Mouse (Mus musculus) limb, embryonic 12.5 days (tissue): ENCODE measurements at regions not wholly inside any gene's neighbourhood (a gene's known extent, or its start where the extent isn't known, plus 50 kb on each side); places are given as distances from the start of the nearest gene placed in this dataset.
"Not testable (repeated sequence)": the region's sequence is repeated elsewhere in the genome, so short reads cannot be mapped to it uniquely, and the experiment has no call there.

Experiments
- ATAC-seq: fragments of 200-750 bp; cut with Nextera tagmentation; 2 replicates; pipeline ENCODE4 v1.8.0; 2017; ENCODE audit warnings: low read depth, moderate TSS enrichment; ENCODE audit not compliant: insufficient number of reproducible peaks, insufficient read depth, low FRiP score, low TSS enrichment
- H3K27ac ChIP-seq: fragments of 300-500 bp; sonication (generic); 2 replicates; pipeline ENCODE4 v1.5.1; 2016; ENCODE audit warnings: mild to moderate bottlenecking, moderate library complexity
- H3K27me3 ChIP-seq: fragments of 300-500 bp; sonication (generic); 2 replicates; pipeline ENCODE4 v1.6.1; 2016; ENCODE audit warnings: mild to moderate bottlenecking, moderate library complexity
- H3K36me3 ChIP-seq: fragments of 300-500 bp; sonication (generic); 2 replicates; pipeline ENCODE4 v1.6.1; 2016; ENCODE audit warnings: mild to moderate bottlenecking, moderate library complexity
- H3K4me1 ChIP-seq: fragments of 300-500 bp; sonication (generic); replicated peaks from 2 replicates; pipeline ENCODE4 v1.6.1; 2016
- H3K4me2 ChIP-seq: fragments of 300-500 bp; sonication (generic); 2 replicates; pipeline ENCODE4 v1.6.1; 2016; ENCODE audit warnings: mild to moderate bottlenecking, moderate library complexity
- H3K4me3 ChIP-seq: fragments of 300-500 bp; sonication (generic); replicated peaks from 2 replicates; pipeline ENCODE4 v1.5.1; 2016; ENCODE audit warnings: mild to moderate bottlenecking
- H3K9ac ChIP-seq: fragments of 300-500 bp; sonication (generic); replicated peaks from 2 replicates; pipeline ENCODE4 v1.6.1; 2016; ENCODE audit warnings: mild to moderate bottlenecking, moderate library complexity
- H3K9me3 ChIP-seq: fragments of 300-500 bp; sonication (generic); 2 replicates; pipeline ENCODE4 v1.6.1; 2016; ENCODE audit warnings: mild to moderate bottlenecking, moderate library complexity
- WGBS: fragments of 180-500 bp; shearing (Covaris S2); methylation state at CpG from one replicate; pipeline ENCODE4 v1.1.7; 2016; 5-methylcytosine and 5-hydroxymethylcytosine counted together

- WGBS = 75% methylated on average over 3 of the region's 3 CpGs
- no peak for ATAC-seq
- Histone ChIP-seq H3K4me1 (no peaks in the 10 kb centered on the region), H3K36me3 (no peaks in the 10 kb centered on the region), H3K9me3 (no peaks in the 10 kb centered on the region), H3K27me3 (no peaks in the 10 kb centered on the region), H3K4me3 (no peak overlapping the region), H3K4me2 (no peak overlapping the region), H3K9ac (no peak overlapping the region), H3K27ac (no peak overlapping the region)
Measured at GRCm38 (mm10) chr17:55186361-55186760, 258.8 kb upstream of the St6gal2 start.

DNA sequence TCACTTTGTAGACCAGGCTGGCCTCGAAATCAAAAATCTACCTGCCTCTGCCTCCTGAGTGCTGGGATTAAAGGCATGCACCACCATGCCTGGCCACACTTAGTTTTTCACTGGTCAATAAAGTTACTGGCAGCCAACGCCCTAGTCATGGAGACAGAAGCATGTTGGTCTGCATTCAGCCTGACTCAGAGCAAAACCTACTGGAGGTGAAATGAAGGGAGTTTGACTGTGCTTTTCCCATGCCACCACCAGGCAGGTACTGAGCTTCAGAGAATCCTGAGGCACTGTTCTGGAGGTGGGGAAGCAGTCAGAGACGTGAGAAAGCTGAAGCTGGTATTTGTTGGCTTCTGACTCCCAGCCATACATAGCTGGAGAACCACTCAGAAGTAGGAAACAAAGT, 258.4 kb upstream of the St6gal2 start:
- Histone ChIP-seq H3K4me2 (no peak overlapping the region), H3K27me3 (no peaks in the 10 kb centered on the region), H3K36me3 (no peaks in the 10 kb centered on the region), H3K4me1 (no peaks in the 10 kb centered on the region), H3K9ac (no peak overlapping the region), H3K4me3 (no peak overlapping the region), H3K27ac (no peak overlapping the region), H3K9me3 (no peaks in the 10 kb centered on the region)
- ATAC-seq = no peak
- WGBS = 77% methylated on average over 3 of the region's 3 CpGs

DNA sequence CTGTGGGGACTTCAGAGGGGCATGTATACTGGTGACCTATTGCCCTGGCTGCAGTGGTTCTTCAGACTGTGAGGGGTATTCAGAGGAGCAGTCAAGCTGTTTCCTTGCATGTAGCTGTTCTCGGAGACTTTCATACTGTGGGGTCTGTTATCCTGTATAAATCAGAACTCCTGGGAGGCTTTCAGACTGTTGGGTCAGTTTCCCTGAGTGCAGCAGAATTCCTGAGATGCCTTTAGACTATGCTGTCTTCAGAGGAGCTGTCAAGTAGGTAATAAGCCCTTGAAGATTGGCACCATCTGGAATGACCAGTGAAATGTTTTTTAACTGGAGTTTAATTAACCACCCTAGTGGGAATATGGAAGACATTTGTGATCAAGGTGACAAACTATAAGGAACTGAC, 238.6 kb upstream of the St6gal2 start:
- H3K4me2 ChIP-seq = no peak overlapping the region
- H3K9ac ChIP-seq = no peak overlapping the region
- H3K27ac ChIP-seq = no peak overlapping the region
- H3K27me3 ChIP-seq = no peaks in the 10 kb centered on the region
- no peaks in the 10 kb centered on the region for H3K9me3 ChIP-seq
- H3K4me1 ChIP-seq = no peaks in the 10 kb centered on the region
- H3K36me3 ChIP-seq = no peaks in the 10 kb centered on the region
- no peak for ATAC-seq
- no peak overlapping the region for H3K4me3 ChIP-seq
- 44% methylated on average over 1 of the region's 1 CpGs for WGBS

DNA sequence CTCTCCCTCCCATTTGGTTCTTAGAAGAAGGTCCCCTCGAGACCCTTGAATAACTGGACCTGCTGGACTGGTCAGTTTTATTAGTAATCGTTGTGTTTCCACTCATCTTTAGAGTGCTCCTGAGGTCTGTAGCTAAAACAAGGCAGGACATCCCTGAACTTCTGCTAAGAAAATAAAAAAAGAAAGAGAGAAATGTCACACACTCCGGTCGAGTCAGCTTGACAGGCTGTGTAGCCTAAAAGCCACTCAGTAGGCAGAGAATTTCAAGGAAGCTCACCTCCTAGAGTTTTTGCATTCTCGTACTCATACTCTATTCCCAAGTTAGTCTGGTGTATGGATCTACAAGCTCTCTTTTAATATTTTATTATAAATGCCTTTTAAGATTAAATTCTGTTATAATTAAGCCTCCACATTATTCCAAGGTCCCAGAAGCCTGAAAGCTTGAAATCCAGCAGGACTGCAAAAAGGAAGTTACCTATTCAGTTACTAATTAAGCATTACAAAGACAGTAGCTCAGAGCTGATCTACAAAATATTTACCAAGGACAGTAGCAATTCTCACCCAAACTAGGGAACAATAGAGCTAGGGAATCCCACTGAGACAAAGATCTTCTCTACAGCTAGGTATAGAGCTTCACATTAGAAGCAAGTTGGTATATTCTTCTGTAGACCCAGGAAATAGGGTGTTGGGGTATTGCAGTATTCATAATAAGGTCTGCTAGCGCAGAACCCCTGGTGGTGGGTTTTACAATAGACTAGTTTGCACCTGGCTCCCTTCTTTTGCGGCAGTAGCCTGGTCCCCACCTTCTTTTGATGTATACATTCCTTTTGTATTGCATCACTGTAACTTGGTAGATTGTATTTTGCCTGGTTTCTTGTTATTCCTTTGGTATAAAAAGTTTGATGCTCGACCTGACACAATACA, 226.7 kb upstream of the St6gal2 start:
- H3K4me3 ChIP-seq, H3K4me1 ChIP-seq, ATAC-seq, H3K9me3 ChIP-seq, H3K9ac ChIP-seq, H3K36me3 ChIP-seq, H3K27me3 ChIP-seq, H3K4me2 ChIP-seq, H3K27ac ChIP-seq: not testable (repeated sequence)
- WGBS = 86% methylated on average over 8 of the region's 8 CpGs

GRCm38 (mm10) chr17:55224058-55224457, 221.1 kb upstream of the St6gal2 start:
- 84% methylated on average over 3 of the region's 3 CpGs for WGBS
- ATAC-seq = no peak
- no peaks in the 10 kb centered on the region for H3K4me1 ChIP-seq
- H3K36me3 ChIP-seq = no peaks in the 10 kb centered on the region
- no peak overlapping the region for H3K4me2 ChIP-seq
- H3K9me3 ChIP-seq = no peaks in the 10 kb centered on the region
- no peak overlapping the region for H3K9ac ChIP-seq
- no peaks in the 10 kb centered on the region for H3K27me3 ChIP-seq
- H3K27ac ChIP-seq = no peak overlapping the region
- no peak overlapping the region for H3K4me3 ChIP-seq

- no peaks in the 10 kb centered on the region for H3K36me3 ChIP-seq
- no peak overlapping the region for H3K4me3 ChIP-seq
- H3K4me2 ChIP-seq = no peak overlapping the region
- WGBS = 84% methylated on average over 4 of the region's 4 CpGs
- ATAC-seq = no peak
- H3K27ac ChIP-seq = no peak overlapping the region
- no peaks in the 10 kb centered on the region for H3K4me1 ChIP-seq
- H3K9ac ChIP-seq = no peak overlapping the region
- H3K27me3 ChIP-seq = no peaks in the 10 kb centered on the region
- H3K9me3 ChIP-seq = no peaks in the 10 kb centered on the region
Measured at GRCm38 (mm10) chr17:55234262-55234661, 210.9 kb upstream of the St6gal2 start.

DNA sequence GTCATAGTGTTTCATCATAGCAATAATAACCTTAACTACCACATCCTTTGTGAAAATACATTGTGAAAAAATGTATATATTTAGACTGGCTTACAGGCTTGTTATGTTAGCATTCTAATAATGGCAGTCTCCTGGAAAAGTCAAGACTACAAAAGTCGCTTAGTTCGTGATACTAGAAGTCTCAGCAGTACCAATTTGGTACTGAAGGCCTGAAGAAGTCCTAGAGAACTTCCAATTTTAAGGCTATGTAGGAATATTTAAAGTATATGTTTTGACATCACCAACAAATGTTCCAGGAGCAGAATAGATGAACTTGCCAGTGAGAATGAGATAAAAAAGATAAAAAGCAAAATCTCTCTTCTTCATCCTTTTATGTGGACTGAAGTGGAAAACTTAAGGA, 182.5 kb upstream of the St6gal2 start:
- Histone ChIP-seq H3K9ac (no peak overlapping the region), H3K4me2 (no peak overlapping the region), H3K9me3 (no peaks in the 10 kb centered on the region), H3K36me3 (no peaks in the 10 kb centered on the region), H3K27ac (no peak overlapping the region), H3K4me1 (no peaks in the 10 kb centered on the region), H3K27me3 (no peaks in the 10 kb centered on the region), H3K4me3 (no peak overlapping the region)
- ATAC-seq = no peak
- 88% methylated on average over 2 of the region's 2 CpGs for WGBS

DNA sequence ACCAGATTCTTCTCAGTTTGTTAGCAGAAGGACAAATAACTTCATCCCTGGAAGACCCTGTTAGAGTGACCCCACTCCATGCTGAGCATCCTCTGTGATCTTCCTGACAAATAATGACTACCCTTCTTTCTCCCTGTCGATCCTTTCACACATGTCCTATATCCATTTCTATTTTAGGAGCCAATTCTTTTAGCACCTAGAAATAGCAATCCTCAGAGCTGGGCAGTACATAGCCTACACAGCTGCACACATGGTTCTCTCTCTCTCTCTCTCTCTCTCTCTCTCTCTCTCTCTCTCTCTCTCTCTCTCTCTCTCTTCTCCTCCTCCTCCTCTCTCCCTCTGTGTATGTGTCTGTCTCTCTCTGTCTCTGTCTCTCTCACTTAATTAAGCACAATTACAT, 168.6 kb upstream of the St6gal2 start:
- H3K27me3 ChIP-seq = no peaks in the 10 kb centered on the region
- H3K27ac ChIP-seq = no peak overlapping the region
- H3K36me3 ChIP-seq = no peaks in the 10 kb centered on the region
- H3K4me1 ChIP-seq = no peaks in the 10 kb centered on the region
- no peak overlapping the region for H3K4me2 ChIP-seq
- no peak for ATAC-seq
- H3K9me3 ChIP-seq = no peaks in the 10 kb centered on the region
- H3K9ac ChIP-seq = no peak overlapping the region
- H3K4me3 ChIP-seq = no peak overlapping the region
- WGBS = 83% methylated on average over 1 of the region's 1 CpGs

DNA sequence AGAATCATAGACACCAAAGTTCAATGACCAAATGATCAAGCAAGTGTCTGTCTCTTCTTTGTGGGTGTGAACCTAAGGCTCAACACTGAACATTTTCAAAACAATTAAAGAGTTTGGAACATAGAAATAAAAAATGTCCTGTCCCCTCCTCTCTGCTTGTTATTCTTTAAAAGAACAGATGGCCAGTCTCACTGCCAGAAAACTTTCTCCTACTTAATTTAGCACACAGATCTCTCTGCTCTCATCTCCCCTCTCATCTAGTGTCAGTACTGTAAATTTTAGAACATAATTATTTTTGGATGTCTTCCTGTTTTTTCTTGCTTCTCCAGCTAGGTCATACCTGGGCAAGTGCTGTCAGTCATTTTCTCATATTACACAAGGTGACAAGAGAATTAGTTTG, 163.9 kb upstream of the St6gal2 start:
- Histone ChIP-seq H3K27me3 (no peaks in the 10 kb centered on the region), H3K4me1 (no peaks in the 10 kb centered on the region), H3K9ac (no peak overlapping the region), H3K9me3 (no peaks in the 10 kb centered on the region), H3K27ac (no peak overlapping the region), H3K36me3 (no peaks in the 10 kb centered on the region), H3K4me2 (no peak overlapping the region), H3K4me3 (no peak overlapping the region)
- ATAC-seq = no peak

DNA sequence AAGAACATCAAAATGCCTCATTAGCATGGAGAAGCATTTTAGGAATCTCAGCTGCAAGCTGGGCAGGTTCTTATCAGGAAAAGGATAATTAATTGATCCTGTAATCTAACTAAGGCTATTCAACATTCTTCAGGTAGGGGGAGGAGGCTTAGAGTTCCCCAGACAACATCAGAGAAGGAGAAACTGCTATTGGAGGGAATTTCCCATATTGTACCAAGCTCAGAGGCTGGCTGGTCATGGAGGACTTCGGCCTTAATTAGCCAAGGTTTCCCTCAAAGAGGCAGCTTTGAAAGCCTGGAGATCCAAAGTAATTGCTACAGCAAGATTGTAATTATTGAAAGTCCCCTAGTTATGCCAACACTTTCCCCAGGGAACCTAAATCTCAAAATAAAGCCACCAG, 156.6 kb upstream of the St6gal2 start:
- no peak overlapping the region for H3K4me3 ChIP-seq
- no peaks in the 10 kb centered on the region for H3K36me3 ChIP-seq
- H3K4me1 ChIP-seq = no peaks in the 10 kb centered on the region
- no peak overlapping the region for H3K27ac ChIP-seq
- H3K9me3 ChIP-seq = no peaks in the 10 kb centered on the region
- no peak overlapping the region for H3K9ac ChIP-seq
- no peak for ATAC-seq
- no peaks in the 10 kb centered on the region for H3K27me3 ChIP-seq
- H3K4me2 ChIP-seq = no peak overlapping the region
- WGBS = 78% methylated on average over 1 of the region's 1 CpGs

DNA sequence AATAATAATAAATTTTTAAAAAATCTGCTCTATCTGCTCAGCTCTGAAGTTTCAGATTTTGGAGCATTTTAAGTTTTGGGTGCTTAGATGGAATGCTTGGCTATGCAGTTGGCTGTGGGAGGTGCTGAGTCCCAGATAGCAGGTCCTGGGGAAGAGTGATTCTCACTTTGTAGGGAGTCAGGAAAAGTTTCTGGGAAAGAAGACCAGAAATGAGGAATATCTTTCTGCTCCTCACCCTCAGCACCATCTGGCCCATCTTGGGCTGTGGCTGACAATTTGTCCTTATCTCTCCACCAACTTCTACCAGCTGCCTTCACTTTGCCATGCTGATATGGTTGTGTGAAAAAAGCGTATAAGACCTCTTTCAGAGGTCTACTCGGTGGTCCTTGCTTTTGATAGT, 152.5 kb upstream of the St6gal2 start:
- ATAC-seq = no peak

DNA sequence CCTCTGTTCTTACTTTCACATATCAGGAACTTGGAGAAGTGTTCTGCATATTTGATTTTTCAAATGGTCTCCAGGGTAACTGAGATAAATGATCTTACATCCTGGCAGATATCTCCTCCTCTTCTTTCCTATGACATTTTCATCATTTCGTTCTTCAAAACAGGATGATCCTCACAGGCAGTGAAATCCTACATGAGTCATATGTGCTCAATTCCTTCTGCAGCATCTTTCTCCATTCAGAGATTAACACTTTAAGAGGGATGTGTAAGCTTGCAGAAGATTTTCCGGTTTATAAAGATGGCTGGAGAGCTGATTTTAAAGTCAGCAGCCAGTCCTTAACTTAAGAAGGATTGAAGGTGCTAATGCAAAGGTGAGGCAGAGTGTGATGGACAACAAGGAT, 148.5 kb upstream of the St6gal2 start:
- no peak for ATAC-seq
- 83% methylated on average over 2 of the region's 2 CpGs for WGBS

More for the DNA sequence above, 152.5 kb upstream of the St6gal2 start:
- H3K9ac ChIP-seq = no peak overlapping the region
- no peaks in the 10 kb centered on the region for H3K9me3 ChIP-seq
- H3K27me3 ChIP-seq = no peaks in the 10 kb centered on the region
- no peak overlapping the region for H3K4me2 ChIP-seq
- no peak overlapping the region for H3K27ac ChIP-seq
- H3K4me3 ChIP-seq = no peak overlapping the region
- no peaks in the 10 kb centered on the region for H3K36me3 ChIP-seq
- 86% methylated on average over 2 of the region's 2 CpGs for WGBS
- H3K4me1 ChIP-seq = no peaks in the 10 kb centered on the region

More for the DNA sequence above, 148.5 kb upstream of the St6gal2 start:
- Histone ChIP-seq H3K4me1 (no peaks in the 10 kb centered on the region), H3K27ac (no peak overlapping the region), H3K27me3 (no peaks in the 10 kb centered on the region), H3K9me3 (no peaks in the 10 kb centered on the region), H3K36me3 (no peaks in the 10 kb centered on the region), H3K4me2 (no peak overlapping the region), H3K4me3 (no peak overlapping the region), H3K9ac (no peak overlapping the region)
